ENCODE assay signal across 7 mouse cellular contexts in genomic region chr10:82858691-82859532, GRCm38 (mm10). TPM values are rescaled to one million over a fixed set of nuclear protein-coding genes. Genes with fewer than 3 reads are reported as not detected.
DNase-seq lines count a peak whose midpoint lies in the region; ATAC-seq lines count a peak whose summit lies in the region.

No protein-coding gene starts in this region.

- peak overlapping the region; percentile 67; the same call in 1 of the 2 replicates for H3K27ac ChIP-seq in embryonic facial prominence, embryonic 11.5 days (replicated peaks; ENCODE audit: low read depth, low read length)
- H3K27ac ChIP-seq in limb, embryonic 11.5 days (replicated peaks; ENCODE audit: low read depth, low read length), result peak overlapping the region; percentile 62
- peak overlapping the region; percentile 83 for H3K27ac ChIP-seq in midbrain, embryonic 14.5 days (replicated peaks; ENCODE audit: low read depth, low read length)

- H3K4me3 ChIP-seq in embryonic facial prominence, embryonic 11.5 days (ENCODE audit: low read depth, low read length), result peak overlapping the region; percentile 76
- peak overlapping the region; percentile 75 for H3K4me3 ChIP-seq in limb, embryonic 11.5 days (ENCODE audit: low read depth, low read length)
- peak overlapping the region; percentile 73 for H3K4me3 ChIP-seq in midbrain, embryonic 14.5 days (replicated peaks; ENCODE audit: low read depth, low read length)

- WGBS in embryonic facial prominence, embryonic 11.5 days, result under 1% methylated on average over 49 of the region's 49 CpGs
- WGBS in limb, embryonic 11.5 days, result under 1% methylated on average over 49 of the region's 49 CpGs
- under 1% methylated on average over 49 of the region's 49 CpGs for WGBS in midbrain, embryonic 14.5 days

- no peaks in the 10 kb centered on the region for H3K4me1 ChIP-seq in embryonic facial prominence, embryonic 11.5 days (ENCODE audit: control insufficient read depth, insufficient read depth, low read length)
- 0 out of 2 replicates have a peak, but pooled peaks cover 3% of the 10 kb centered on the region for H3K4me1 ChIP-seq in limb, embryonic 11.5 days (ENCODE audit: control insufficient read depth, insufficient read depth, low read length)
- peaks cover 26% of the 10 kb centered on the region for H3K4me1 ChIP-seq in midbrain, embryonic 14.5 days (ENCODE audit: control insufficient read depth, insufficient read depth, low read length)

- DNase-seq in adrenal gland, postnatal 14 days, result peak; percentile 96
- peak; percentile 91 for DNase-seq in embryonic facial prominence, embryonic 11.5 days (ENCODE audit: low spot score)
- DNase-seq in heart, adult 11 months, result peak; percentile 100
- peak; percentile 94 for DNase-seq in kidney, adult 18-20 months
- DNase-seq in limb, embryonic 11.5 days (ENCODE audit: low spot score), result peak; percentile 87
- peak; percentile 92 for DNase-seq in midbrain, embryonic 14.5 days
- DNase-seq in spleen, adult 18-20 months, result peak; percentile 61 to 63

- H3K9ac ChIP-seq in embryonic facial prominence, embryonic 11.5 days (replicated peaks; ENCODE audit: low read length), result peak overlapping the region; percentile 90
- H3K9ac ChIP-seq in limb, embryonic 11.5 days (ENCODE audit: low read length), result peak overlapping the region; percentile 73
- peak overlapping the region; percentile 76 for H3K9ac ChIP-seq in midbrain, embryonic 14.5 days (replicated peaks; ENCODE audit: low read length)

- H3K27me3 ChIP-seq in embryonic facial prominence, embryonic 11.5 days (ENCODE audit: control insufficient read depth, insufficient read depth, low read length), result no peaks in the 10 kb centered on the region
- H3K27me3 ChIP-seq in limb, embryonic 11.5 days (ENCODE audit: control insufficient read depth, insufficient read depth, low read length), result no peaks in the 10 kb centered on the region
- H3K27me3 ChIP-seq in midbrain, embryonic 14.5 days (ENCODE audit: control insufficient read depth, insufficient read depth, low read length), result no peaks in the 10 kb centered on the region

- peak; percentile 82 for ATAC-seq in embryonic facial prominence, embryonic 11.5 days (replicated peaks; ENCODE audit: insufficient number of reproducible peaks, low FRiP score, low TSS enrichment, low read depth)
- peak; percentile 73 for ATAC-seq in limb, embryonic 11.5 days (ENCODE audit: insufficient number of reproducible peaks, low FRiP score, low TSS enrichment, low read depth)
- ATAC-seq in midbrain, embryonic 14.5 days (ENCODE audit: low FRiP score, low TSS enrichment), result peak; percentile 83

- H3K4me2 ChIP-seq in embryonic facial prominence, embryonic 11.5 days (ENCODE audit: low read depth, low read length), result peak overlapping the region; percentile 77
- H3K4me2 ChIP-seq in limb, embryonic 11.5 days (ENCODE audit: low read depth, severe bottlenecking), result peak overlapping the region; percentile 57
- peak overlapping the region; percentile 70 for H3K4me2 ChIP-seq in midbrain, embryonic 14.5 days (ENCODE audit: low read length)

- no peaks in the 10 kb centered on the region for H3K9me3 ChIP-seq in embryonic facial prominence, embryonic 11.5 days (replicated peaks; ENCODE audit: control insufficient read depth, low read length)
- H3K9me3 ChIP-seq in limb, embryonic 11.5 days (ENCODE audit: control insufficient read depth, low read length), result no peaks in the 10 kb centered on the region
- no peaks in the 10 kb centered on the region for H3K9me3 ChIP-seq in midbrain, embryonic 14.5 days (ENCODE audit: control insufficient read depth, low read length)

- no peaks in the 10 kb centered on the region; the same call in 1 of the 2 replicates for H3K36me3 ChIP-seq in embryonic facial prominence, embryonic 11.5 days (replicated peaks; ENCODE audit: control insufficient read depth, insufficient read depth, low read depth, low read length)
- peaks cover 5% of the 10 kb centered on the region for H3K36me3 ChIP-seq in limb, embryonic 11.5 days (ENCODE audit: control insufficient read depth, insufficient read depth, low read length)
- H3K36me3 ChIP-seq in midbrain, embryonic 14.5 days (ENCODE audit: control insufficient read depth, insufficient read depth, low read length), result peaks cover 6% of the 10 kb centered on the region; the same call in 1 of the 2 replicates

RNA-seq across cellular contexts. Expression of gene Eid3, which starts 7.5 kb away (rescaled TPM):
- total RNA-seq in adrenal gland, postnatal 14 days (2021), result 2.3 and 3.0 TPM in 2 replicates
- polyA plus RNA-seq in embryonic facial prominence, embryonic 11.5 days (2014; fragmentation: Nextera tagmentation; extraction: Ambion mirVana), result 0.58 and 0.81 TPM in 2 replicates
- polyA plus RNA-seq in limb, embryonic 11.5 days (2014; fragmentation: Nextera tagmentation; extraction: Ambion mirVana), result 0.52 and 0.62 TPM in 2 replicates
- 0.50 and 0.59 TPM in 2 replicates for polyA plus RNA-seq in midbrain, embryonic 14.5 days (2014; fragmentation: Nextera tagmentation; extraction: Ambion mirVana)

RNA-seq across cellular contexts. Expression of gene Txnrd1, which starts 25.2 kb away (rescaled TPM):
- total RNA-seq in adrenal gland, postnatal 14 days (2021), result 106 and 115 TPM in 2 replicates
- 180 and 185 TPM in 2 replicates for polyA plus RNA-seq in embryonic facial prominence, embryonic 11.5 days (2014; fragmentation: Nextera tagmentation; extraction: Ambion mirVana)
- polyA plus RNA-seq in limb, embryonic 11.5 days (2014; fragmentation: Nextera tagmentation; extraction: Ambion mirVana), result 170 and 176 TPM in 2 replicates
- 118 and 150 TPM in 2 replicates for polyA plus RNA-seq in midbrain, embryonic 14.5 days (2014; fragmentation: Nextera tagmentation; extraction: Ambion mirVana)

Comparison
In these comparisons a context has a peak if more than half of its experiments do, and no peak if none do; other contexts are left out.
1. Peak in every context shown above with its lines: DNase-seq, ATAC-seq, H3K4me3 ChIP-seq and H3K27ac ChIP-seq.